Mouse (Mus musculus): ENCODE data around the gene Mecr.

The Mecr gene

GRCm38 (mm10) chr4:131890692-131891091 lies 47.4 kb downstream of the Mecr start:
- DNase-seq (ENCODE audit: low read depth, low spot score): no peak

DNA sequence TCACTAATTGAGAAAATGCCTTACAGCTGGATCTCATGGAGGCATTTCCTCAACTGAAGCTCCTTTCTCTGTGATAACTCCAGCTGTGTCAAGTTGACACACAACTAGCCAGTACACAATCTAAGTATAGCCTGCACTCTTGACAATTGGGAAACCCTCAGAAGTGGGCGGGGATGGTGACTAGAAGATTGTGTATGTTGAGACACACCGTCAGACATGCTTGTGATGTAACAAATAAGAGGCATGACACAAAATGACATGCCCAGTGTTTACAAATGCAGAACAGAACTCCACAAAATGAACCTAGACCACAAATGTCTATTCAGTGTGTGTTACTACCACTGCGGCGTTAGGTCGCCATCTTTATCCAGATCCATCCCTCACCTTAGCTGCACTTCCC lies 53.8 kb downstream of the Mecr start:
- no peak for DNase-seq (ENCODE audit: low read depth, low spot score)

DNA sequence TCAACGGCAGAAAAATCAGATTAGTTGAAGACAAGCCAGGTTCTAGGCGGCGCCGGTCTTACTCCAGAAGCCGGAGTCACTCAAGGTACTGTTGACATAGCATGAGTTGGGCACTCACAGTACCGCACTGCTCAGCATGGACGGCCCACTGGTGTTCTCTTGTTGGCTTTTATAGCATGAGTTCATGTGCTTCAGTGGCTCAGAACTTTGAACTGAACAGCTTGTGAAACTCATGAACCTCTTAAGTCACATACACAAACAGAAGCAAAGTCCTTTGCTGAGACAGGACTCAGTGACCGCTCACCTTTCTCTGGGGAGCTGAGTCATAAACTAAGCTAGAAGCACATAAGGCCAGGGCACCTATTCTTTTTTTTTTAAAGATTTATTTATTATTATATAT lies 54.5 kb downstream of the Mecr start:
- no peak for DNase-seq (ENCODE audit: low read depth, low spot score)

- no peak for DNase-seq (ENCODE audit: low read depth, low spot score)
Observed at GRCm38 (mm10) chr4:131898503-131899179, 55.4 kb downstream of the Mecr start.

DNA sequence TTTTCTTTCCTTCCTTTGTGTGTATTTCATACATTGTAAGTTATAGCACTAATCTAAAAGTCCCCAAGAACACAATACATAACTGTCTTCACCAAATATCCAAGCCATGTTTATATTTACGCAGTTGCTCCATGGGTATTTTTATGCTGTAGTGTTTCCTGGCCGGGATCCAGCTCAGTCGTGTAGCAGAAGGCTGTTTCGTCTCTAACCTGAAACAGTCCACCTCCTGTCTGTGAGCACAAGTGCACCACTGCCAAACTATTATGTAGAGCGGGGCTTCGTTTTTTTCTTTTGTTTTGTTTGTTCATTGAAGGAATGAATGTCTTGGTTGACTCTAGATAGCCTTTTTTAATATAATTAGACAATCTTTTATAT lies 55.9 kb downstream of the Mecr start:
- no peak for DNase-seq (ENCODE audit: low read depth, low spot score)

GRCm38 (mm10) chr4:131901090-131901489 lies 57.8 kb downstream of the Mecr start:
- DNase-seq (ENCODE audit: low read depth, low spot score): no peak

DNA sequence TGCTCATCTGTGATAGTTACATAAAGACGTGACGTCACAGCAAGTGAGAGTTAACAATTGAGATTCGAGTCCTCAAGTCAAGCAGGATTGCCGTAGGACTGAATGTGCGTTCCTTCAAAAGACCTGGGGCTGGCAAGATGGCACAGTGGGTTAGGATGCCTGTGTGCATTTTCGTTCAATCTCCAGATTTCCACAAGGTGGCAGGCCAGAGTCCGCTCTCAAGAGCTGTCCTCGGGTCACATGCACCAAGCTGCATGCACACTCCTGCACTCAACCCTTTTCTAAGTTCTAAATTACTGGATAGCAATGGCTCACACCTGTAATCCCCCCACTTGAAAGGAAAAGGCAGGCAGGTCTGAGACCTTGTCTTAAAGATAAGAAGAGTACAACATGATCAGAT lies 61.2 kb downstream of the Mecr start:
- peak; percentile 47 for DNase-seq (ENCODE audit: low read depth, low spot score)

DNA sequence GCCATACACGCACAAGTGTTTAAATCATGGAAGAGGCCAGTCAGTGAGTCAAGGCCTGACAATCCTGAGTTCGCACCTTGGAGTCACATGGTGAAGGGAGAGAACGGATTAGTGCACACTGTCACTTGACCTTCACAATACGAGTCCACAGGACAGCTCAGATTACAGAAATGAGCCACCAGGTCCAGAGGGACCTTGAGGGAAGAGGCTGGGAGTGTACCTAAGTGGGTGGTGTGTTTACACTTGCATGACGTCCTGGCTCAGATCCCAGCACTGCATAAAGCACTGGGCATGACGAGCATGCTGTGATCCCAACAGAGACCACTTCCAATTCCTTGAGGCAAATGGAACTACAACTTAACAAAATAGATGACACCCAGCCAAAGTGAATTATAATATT lies 63.2 kb downstream of the Mecr start:
- peak; percentile 24 for DNase-seq (ENCODE audit: low read depth, low spot score)

GRCm38 (mm10) chr4:131907912-131908311 lies 64.6 kb downstream of the Mecr start:
- DNase-seq (ENCODE audit: low read depth, low spot score): peak; percentile 17

DNA sequence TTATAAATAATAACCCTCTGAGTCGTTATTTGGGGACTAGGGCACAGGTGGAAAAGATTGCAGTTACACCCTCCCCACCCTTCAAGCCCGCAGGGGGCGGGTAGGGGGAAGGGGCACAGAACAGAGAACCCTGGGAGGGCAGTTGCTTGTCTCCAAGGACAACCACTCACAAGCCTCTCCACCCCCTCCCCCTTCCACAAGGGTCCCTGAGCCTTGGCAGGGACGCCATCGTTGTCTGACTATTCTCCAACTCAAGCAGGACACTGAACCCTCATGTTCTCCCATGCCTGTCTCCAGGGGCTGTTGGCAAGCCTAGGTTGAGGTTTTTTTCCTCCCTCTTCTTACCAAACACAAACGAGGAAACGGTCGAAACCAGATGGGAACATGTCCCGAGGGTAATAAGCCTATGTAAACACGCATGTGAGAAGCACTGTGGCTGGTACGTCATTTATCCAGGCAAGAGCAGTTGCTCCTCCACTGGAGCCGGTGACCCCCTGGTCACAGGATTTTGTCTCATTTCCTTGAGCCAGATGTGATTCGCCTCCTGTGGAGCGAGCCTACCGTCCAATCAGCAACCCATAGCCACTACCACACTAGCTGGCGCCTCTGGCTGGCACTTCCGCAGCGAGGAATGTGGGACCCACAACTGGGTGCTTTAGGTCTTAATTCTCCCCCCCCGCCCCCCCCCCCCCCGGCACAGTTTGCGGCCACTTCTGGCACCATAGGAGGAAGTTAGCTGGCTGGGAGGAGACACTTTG lies 67.1 kb downstream of the Mecr start:
- no peak for DNase-seq (ENCODE audit: low read depth, low spot score)

DNA sequence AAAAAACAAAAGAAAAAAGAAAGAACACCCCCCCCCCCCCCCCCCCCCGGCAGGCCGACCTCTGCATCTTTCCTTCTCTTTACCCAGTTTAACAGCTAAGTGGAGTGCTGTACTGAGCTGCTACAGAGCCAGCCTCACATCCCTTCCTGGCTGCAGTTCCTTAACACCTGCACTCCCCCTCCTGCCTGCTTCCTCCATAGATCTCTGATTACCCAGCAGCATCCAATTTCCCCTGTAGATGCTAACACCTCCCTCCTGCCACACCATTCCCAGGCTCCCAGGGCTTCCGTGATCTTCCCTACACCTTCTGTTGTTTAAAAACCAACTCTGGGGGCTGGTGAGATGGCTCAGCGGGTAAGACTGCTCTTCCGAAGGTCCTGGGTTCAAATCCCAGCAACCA lies 68.3 kb downstream of the Mecr start:
- DNase-seq (ENCODE audit: low read depth, low spot score): no peak

DNA sequence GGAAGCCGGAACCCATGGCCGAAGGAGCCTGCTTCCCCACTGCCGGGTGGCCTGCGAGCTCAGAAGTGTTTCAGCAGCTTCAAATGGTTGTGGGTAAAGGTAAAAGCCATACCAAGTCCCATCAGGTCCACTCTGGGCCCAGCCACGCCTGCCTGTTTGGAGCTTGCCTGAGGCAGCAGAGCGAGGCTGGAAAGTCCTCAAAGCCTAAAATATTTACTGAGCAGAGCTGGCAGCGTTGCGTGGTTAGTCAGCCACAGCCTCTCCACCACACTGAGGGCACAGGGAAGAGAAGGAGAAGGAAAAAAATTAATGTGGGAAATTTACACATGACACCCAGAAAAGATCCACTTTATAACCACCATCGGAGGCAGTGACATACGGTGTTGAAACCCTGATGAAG lies 70.3 kb downstream of the Mecr start:
- peak; percentile 41 for DNase-seq (ENCODE audit: low read depth, low spot score)

DNA sequence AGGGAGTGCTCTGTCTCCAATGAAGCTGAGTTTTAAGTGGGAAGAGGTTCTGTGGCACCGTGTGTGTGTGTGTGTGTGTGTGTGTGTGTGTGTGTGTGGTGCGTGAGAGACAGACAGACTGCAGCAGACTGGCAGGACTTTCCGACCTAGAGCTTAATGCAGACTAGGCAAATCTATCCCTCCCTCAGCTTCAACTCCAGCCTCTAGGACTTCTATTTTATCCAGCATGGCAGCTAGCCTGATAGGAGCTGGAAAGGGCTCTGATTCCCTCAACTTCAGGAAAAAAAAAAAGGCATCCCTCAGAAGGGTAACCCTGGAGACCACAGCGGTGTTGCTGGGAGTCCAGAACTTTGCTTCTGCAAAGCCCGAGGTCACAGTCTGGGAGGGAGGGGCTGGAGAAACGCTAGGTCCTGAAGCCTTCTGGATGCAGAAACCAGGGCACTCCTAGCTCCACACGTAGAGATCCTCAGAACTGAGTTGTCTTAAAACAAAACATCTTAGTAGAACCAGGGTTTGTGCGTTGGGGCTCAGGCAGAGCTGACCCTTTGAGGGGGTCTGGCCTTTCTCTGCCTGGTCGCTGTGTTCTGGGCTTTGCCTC lies 70.9 kb downstream of the Mecr start:
- DNase-seq (ENCODE audit: low read depth, low spot score): no peak

DNA sequence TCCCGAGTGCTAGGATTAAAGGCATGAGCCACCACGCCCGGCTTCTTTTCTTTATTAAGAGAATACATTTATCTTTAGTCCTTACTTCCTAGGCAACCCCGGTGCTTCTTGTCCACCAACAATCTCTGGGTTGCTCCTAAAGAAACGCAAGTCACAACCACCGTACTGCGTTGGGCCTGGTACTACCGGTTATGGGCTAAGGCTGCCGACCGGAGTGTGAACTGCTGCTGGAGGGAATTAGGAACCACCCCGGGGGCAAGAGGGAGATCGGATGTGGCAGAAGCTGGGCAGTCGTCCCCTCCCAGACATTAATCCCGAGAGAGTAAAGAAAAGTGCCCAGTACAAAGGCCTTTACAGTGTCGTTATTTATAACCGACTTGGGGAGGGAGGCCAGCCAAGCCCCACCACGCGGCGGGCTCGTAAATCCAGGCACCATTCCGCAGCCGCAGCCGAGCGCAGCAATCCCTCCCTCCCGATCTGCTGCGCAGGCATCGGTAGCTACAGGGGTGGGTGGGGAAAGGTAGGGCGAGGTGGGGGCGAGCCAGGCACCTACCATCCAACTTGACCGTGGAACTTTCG lies 71.7 kb downstream of the Mecr start:
- DNase-seq (ENCODE audit: low read depth, low spot score): no peak

GRCm38 (mm10) chr4:131915821-131916328 lies 72.6 kb downstream of the Mecr start:
- no peak for DNase-seq (ENCODE audit: low read depth, low spot score)

DNA sequence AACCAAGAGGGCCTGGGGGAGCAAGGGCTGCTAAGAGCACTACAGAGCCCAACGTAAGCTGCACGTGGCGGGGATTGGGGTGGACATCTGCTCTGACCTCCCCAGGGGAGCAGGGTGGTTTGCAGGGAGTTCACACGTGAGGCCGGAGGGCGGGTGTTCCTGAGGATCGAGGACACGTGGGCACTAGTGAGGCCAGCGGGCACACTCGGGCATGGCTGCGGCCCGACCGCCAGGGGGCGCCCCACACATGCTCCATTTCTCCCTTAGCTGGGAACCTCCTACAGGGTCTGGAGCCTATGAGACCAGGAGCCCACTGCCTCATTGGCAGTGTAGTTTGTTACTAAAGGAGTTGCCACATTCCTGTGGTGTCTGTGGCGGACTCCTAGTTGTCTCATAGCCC lies 73.2 kb downstream of the Mecr start:
- DNase-seq (ENCODE audit: low read depth, low spot score): peak; percentile 32

GRCm38 (mm10) chr4:131917010-131917555 lies 73.8 kb downstream of the Mecr start:
- DNase-seq (ENCODE audit: low read depth, low spot score): no peak

Measured in 3T3-L1 (cell line).